Mouse (Mus musculus): Measurements from ENCODE around the gene A930018P22Rik.

The A930018P22Rik gene

GRCm38 (mm10) chr2:104119097-104119496 is 3.5 kb upstream of the A930018P22Rik start:
- no peak for DNase-seq (ENCODE audit: low read depth, low spot score)

DNA sequence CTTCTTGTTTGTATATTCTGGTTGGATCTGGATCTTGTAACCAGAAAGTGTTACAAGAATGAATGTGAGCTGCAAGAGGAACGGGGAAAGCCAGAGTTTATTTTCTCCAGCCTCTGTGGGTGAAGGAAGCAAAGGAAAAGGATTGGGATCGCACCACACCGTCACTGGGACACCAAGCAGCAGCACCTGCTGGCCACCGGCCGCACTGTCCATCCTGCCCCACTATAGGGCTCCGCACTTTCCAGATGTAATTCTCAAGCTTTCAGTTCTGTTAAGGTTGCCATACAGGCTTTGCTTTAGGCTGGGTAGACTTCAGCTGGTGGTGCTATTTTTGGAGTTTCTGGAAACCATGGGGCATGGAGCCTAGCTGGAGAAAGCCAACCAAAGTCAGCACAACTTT is 2.3 kb upstream of the A930018P22Rik start:
- DNase-seq (ENCODE audit: low read depth, low spot score): no peak

DNA sequence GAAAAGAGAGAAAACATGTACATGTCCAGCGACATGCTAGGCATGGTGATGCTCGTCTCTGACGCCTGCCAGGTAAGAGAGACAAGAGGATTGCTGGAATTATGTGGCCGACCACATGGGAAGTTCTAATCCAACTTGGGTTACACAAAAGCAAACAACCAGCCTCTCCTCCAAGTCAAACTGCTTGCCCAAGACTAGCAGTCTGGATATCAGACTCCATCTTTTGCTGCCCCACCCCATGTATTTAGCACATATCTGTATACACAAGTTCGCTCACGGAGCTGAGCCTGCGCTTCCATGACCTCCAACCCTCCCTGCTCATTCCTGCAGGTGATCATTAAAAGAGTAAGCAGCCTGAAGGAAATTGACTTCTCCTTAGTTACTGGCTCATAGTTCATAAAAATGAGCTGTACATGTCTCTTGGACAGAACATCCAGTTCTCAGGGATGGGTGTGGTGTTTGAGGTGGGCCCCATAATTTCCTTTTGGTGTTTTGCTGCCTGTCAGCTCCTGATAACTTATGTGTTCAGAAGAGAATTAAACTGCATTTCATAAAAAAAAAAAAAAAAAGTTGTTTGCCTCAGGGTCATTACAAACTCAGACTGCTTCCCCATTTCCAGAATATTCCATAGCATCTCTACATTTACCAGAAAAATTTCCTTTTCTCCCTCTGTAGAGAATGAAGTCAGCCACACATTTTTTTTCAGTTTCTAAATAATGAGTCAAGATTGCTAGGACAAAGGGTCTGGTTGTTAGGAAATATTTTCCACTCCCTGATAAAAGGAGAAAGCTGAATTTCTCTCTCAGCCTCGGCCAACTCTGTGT is 676 bp upstream of the A930018P22Rik start:
- no peak for DNase-seq (ENCODE audit: low read depth, low spot score)

GRCm38 (mm10) chr2:104123540-104123939 is 971 bp downstream of the A930018P22Rik start:
- no peak for DNase-seq (ENCODE audit: low read depth, low spot score)

- no peak for DNase-seq (ENCODE audit: low read depth, low spot score)
Observed at GRCm38 (mm10) chr2:104124071-104124470, 1.5 kb downstream of the A930018P22Rik start.

DNA sequence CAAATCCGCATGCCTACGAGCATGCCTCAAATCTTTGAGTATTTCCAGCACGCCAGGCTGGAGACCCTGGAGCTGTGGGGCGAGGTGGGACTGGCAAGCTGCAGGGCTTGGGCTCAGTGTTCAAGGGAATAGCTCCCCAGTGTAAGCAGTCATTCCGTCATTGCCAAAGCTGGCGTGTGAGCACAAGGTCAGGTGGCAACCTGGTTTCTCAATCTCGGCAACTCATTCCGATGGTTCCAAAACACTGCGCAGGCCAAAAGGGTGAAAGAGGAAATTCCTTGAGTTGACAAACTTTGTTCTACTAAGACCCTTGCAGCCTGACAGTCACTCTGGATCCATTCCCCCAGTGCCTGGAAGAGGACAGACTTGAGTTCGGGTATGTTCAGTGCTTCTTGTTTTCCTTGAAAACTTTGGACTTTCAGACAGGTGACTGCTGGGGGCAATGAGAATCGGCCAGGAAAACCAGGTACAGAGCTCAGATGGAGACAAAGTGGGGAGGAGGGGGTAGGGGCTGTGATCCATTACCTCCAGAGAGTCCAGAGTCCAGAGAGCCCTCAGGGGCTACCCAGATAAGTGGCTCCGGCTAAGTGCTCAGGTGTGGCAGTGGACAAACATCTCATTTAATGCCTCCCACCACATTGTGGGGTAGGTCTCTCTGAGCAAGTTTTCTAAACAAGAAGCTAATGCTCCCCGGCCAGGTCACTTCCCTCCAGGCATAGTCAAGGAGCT is 6.4 kb downstream of the A930018P22Rik start:
- DNase-seq (ENCODE audit: low read depth, low spot score): no peak

DNA sequence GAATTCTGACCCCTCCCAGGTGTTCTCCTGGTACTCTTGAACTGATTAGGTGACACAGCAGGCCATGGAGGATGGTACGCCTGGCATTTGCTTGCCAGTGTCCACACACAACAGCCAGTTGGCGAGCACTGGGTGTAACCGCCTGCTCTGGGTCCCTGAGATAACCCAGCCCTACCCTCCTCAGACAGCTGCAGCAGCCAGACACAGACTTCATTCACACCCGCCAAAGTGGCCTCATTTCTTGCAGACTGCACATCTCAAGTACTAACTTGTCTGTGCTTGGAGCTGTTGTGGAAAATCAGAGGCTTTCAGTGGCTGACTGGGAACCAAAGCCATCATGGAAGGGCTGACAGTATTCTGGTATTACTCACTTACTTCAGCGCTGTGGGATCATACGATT is 7.6 kb downstream of the A930018P22Rik start:
- no peak for DNase-seq (ENCODE audit: low read depth, low spot score)

GRCm38 (mm10) chr2:104130969-104131368 is 8.4 kb downstream of the A930018P22Rik start:
- no peak for DNase-seq (ENCODE audit: low read depth, low spot score)

DNA sequence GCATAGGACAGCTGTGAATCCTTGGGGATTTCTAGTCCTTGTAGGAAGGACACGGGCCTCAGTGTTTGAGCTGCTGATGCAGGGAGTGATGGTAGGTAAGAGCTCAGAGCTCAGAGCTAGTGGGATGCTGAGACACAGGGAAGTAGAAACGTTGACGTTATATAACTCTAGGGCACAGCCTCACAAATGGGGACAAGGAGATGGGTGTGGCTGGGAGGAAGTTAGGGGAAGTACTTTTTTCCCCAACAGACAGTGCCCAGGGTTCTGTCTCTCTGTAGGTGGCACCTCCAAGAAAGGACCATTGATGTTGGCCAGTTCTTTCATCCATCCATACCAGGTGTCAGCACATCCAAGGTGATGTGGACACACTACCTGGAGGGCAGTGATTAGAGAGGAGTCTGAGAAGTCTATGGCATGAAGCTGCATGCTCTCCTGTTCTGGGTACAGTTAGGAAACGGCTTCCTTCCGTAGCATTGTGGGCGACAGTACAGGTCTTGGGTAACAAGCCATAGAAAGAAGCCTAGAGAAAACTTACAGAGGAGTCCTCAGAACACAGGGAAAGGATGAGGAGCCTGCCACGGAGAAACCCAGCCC is 9.8 kb downstream of the A930018P22Rik start:
- no peak for DNase-seq (ENCODE audit: low read depth, low spot score)

DNA sequence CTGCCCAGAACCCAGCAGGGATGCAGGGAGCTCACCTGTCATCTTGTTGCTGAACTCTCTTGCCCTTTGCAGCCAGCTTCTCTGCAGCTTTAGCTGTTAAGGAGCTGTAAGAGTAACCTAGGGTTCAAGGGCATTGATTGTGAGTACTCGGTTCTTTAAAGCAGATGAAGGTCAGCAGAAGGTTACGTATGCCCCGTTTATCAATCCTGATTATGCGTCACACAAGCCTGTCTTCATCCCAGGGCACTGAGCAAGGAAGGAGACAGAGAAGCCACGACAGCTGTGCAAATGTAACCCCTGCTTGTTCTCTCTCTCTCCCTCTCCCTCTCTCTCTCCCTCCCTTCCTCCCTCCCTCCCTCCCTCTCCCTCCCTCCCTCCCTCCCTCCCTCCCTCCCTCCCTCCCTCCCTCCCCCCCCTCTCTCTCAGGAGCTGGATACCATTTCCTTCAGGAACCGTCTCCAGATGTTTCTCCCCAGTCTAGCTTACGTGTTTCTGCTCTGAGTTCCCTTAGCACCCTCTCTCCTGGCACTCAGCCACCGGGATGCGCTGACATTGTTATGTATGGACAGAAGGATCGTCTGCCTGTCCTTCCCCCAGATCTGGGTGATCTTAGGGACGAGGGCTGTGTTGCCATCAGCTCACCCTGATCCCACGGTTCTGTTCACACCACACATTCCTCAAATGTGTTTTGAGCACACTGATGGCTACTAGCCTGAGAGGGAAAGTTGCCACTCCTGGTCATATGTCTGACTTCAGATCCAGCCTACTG is 10.7 kb downstream of the A930018P22Rik start:
- DNase-seq (ENCODE audit: low read depth, low spot score): no peak

DNA sequence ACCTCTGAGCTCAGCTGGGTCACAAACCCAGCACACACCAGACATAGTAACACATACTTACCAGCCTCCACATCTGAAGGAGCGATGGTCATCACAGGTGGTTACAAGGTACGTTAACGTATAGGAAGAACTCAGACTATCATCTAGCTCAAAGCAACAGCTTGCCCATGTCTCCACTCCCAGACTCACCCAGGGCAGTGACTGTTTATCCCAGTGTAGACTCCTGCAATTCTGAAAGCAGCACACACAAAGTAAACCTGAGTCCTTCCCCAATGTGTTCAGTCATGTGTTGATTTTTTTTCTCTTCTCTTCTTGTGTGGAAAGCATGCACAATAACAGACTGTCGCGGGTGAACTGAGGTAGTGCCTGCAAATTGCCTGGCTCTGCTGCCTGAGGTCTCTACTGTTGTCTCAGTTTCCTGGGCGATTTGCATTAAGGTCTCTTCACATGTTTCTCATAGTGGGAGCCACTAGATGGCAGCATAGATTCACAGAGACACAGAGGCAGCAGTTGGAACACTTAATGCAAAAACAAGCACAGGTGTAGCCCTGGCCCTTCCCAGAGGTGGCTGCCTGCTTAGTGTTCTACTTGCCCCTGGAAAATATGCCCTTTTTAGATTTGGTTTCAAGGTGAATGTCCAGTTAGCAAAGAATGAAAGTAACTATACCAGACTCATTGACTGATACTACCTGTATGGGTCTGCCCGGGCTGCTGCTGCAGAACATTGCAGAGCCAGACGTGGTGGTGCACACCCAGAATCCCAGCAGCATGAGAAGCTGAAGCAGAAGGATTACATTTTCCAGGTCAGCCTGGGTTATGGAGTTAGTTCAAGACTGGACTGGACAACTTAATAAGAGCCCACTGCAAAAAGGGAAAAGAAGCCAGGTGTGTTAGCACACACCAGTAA is 11.8 kb downstream of the A930018P22Rik start:
- DNase-seq (ENCODE audit: low read depth, low spot score): peak; percentile 81

GRCm38 (mm10) chr2:104135920-104136319 is 13.4 kb downstream of the A930018P22Rik start:
- DNase-seq (ENCODE audit: low read depth, low spot score): no peak

DNA sequence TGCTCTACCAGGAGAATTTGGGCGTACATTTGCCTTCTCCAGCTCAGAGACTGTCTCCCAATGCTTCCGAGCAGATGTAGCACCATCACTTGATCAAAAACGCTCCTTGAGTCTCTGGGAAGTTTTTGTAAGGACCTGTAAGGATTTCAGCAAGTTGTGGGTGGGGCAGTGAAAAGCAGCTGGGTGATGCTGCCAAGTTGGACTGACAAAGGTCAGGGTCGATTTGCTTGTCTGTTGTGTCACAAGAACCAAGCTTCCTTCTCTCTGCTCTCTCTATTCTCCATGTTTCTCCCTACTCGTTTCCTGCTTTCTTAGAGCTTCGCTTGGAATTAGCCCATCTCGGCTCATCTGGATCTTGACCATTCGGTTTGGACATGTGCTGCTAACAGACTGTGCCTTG is 19.6 kb downstream of the A930018P22Rik start:
- DNase-seq (ENCODE audit: low read depth, low spot score): no peak

- no peak for DNase-seq (ENCODE audit: low read depth, low spot score)
Observed at GRCm38 (mm10) chr2:104144004-104144403, 21.4 kb downstream of the A930018P22Rik start.

DNA sequence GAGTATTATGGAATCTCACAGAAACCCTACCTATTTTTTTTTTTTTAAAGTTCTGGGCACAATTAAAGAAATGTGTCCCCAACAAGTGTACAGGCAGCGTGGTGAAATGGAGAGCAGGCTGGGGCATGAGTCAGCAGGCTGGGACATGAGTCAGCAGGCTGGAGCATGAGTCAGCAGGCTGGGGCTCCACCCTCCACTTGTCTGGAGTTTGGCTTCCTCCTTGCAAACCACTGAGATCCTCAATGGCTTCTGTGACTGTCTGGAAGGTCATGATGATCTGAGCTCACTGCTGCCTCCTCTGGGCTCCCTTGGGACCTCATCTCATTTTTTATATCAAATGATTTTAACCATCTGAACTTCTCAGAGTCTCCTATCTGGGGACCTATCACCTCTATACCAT is 23.4 kb downstream of the A930018P22Rik start:
- DNase-seq (ENCODE audit: low read depth, low spot score): no peak

- no peak for DNase-seq (ENCODE audit: low read depth, low spot score)
Observed at GRCm38 (mm10) chr2:104147910-104148561, 25.5 kb downstream of the A930018P22Rik start.

DNA sequence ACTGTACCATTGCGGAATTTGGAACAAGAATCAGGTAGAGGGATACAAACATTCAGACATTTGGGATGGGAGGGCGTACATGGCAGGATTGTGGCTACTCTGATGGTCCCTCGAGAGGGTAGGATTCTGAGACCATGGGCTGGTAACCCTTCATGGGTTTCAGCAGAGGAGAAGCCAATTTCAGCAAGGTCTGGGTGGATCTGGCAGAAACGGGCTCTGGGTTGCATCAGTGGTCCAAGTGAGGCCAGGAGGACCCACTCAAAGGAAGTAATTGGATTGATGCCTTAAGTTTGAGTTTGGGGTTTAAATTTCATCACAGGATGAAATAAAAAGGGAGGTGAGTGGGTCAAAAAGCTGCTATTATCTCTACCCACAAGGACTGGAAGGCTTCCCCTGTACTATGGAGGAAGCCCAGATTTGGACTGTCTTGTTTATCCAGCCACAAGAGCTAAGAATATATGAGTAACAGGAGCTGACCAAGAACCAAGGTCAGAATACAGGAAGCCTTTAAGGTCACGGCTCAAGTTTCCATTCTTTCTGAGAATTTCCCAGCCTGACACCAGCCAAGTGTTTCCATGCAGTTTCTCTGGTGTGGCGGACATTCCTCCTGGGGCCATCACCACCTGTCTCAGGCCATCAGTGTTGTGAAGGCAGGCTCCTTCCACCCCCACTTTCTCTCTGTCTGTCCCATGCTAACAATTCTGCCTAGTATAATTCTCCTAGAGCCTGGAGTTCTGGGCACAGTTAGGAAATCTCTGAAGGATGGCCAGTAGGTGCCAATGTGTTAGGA is 28.2 kb downstream of the A930018P22Rik start:
- DNase-seq (ENCODE audit: low read depth, low spot score): no peak

GRCm38 (mm10) chr2:104153345-104153744 is 30.8 kb downstream of the A930018P22Rik start:
- no peak for DNase-seq (ENCODE audit: low read depth, low spot score)

DNA sequence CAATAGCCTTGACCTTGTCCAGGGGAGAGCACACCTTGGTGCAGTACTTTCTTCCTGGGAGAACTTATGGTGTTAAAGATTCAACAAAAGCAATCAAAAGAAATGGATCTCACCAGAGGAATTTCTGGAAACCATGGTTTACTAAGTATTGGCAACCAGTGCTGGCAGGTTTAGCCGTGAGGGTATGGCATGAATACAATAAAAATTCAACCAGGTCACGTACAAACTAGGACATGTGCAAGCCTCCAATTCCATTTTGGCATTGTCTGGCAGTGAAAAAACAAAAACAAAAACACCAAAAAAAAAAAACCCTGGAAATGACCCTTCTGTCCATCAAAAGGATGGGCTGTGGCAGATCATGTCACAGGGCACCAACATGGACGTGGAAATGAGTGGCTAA is 31.3 kb downstream of the A930018P22Rik start:
- no peak for DNase-seq (ENCODE audit: low read depth, low spot score)
